Mouse (Mus musculus) E14TG2a.4 (cell line): ENCODE results near the gene Zfp553.

ENCODE experiments used
- H3K27me3 ChIP-seq: 2 replicates; pipeline ENCODE4 v1.6.1; 2014; ENCODE audit warnings: low read length, control low read depth; ENCODE audit not compliant: insufficient read depth
- H3K36me3 ChIP-seq: 2 replicates; pipeline ENCODE4 v1.6.1; 2014; ENCODE audit warnings: low read length, control low read depth; ENCODE audit not compliant: insufficient read depth
- H3K4me1 ChIP-seq: replicated peaks from 2 replicates; pipeline ENCODE4 v1.6.1; 2014; ENCODE audit warnings: low read depth, low read length, control low read depth
- H3K4me3 ChIP-seq: replicated peaks from 2 replicates; pipeline ENCODE4 v1.5.1; 2014; ENCODE audit warnings: mild to moderate bottlenecking, low read length
- H3K9me3 ChIP-seq: 2 replicates; pipeline ENCODE4 v1.6.1; 2014; ENCODE audit warnings: low read length, control low read depth
- CTCF ChIP-seq: conservative IDR thresholded peaks from 2 replicates; pipeline ENCODE4 v1.5.1; 2014; ENCODE audit warnings: low read length
- NANOG ChIP-seq: IDR thresholded peaks from 2 replicates; pipeline ENCODE4 v1.6.1; 2014; ENCODE audit warnings: borderline replicate concordance, low read length, mixed read lengths
- POU5F1 ChIP-seq: IDR thresholded peaks from 2 replicates; pipeline ENCODE4 v1.6.1; 2014; ENCODE audit warnings: low read length, borderline replicate concordance

Zfp553 gene

DNA sequence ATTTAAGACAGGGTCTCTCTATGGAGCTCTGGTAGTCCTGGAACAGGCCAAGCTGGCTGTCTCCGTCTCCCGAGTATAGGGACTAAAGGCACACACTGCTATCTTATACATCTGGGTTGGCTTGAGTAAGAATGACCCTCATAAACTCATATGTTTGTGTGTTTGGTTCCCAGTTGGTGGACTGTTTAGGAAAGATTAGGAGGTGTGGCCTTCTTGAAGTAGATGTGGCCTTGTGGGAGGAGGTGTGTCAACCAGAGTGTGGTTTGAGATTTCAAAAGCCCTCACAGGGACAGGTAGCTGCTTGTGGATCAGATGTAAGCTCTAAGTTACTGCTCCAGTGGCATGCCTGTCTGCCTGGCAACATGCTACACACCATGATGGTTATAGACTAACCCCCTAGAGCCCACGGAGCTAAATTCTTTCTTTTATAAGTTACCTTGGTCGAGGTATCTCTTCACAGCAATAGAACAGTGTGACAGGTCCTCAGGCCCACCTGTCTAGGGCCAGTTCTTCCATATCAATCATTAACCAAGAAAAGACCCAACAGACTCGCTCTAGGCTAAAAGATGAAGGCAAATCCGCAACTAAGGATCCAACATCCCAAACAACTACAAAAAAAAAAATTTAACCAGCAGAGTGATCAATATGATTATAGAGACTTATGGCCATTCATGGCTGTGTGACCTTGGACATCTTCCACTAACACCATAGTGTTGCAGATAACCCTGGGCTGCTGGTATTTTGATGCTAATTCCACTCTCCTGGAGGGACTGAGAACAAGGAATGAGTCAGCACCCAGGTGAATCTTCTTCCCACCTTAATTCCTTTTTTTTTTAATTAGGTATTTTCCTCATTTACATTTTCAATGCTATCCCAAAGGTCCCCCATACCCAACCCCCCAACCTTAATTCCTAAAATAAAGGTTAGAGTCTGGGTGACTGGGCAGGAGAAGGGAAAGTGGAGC lies 9.1 kb upstream of the Zfp553 start:
- TF ChIP-seq CTCF: no peak
- peak; percentile 3; the same call in 1 of the 2 replicates for TF ChIP-seq NANOG
- no peak for TF ChIP-seq POU5F1
- Histone ChIP-seq H3K9me3 (0 out of 2 replicates have a peak, but pooled peaks cover 8% of the 10 kb centered on the region), H3K27me3 (no peaks in the 10 kb centered on the region), H3K4me1 (peaks cover 94% of the 10 kb centered on the region), H3K4me3 (peak overlapping the region; percentile 43), H3K36me3 (peaks cover 17% of the 10 kb centered on the region; the same call in 1 of the 2 replicates)

DNA sequence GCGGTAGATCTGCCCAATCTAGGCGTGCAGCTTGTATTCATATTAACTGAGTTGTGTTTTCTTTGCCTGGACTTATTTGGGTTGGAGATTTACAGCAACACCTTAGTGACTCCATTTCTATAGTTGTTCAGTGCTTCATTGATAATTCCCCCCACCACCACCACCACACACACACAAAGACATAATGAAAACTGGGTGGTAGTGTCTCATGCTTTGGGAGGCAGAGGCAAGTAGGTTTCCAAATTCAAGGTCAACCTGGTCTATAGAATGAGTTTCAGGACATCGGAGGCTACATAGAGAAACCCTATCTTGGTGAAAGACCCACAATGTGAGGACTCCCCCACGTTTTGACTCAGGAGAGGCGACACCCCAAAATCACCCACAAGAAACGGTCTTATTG lies 8.2 kb upstream of the Zfp553 start:
- peaks cover 94% of the 10 kb centered on the region for H3K4me1 ChIP-seq
- TF ChIP-seq POU5F1: no peak
- no peak for TF ChIP-seq CTCF
- TF ChIP-seq NANOG: no peak
- 0 out of 2 replicates have a peak, but pooled peaks cover 8% of the 10 kb centered on the region for H3K9me3 ChIP-seq
- H3K27me3 ChIP-seq: no peaks in the 10 kb centered on the region
- H3K36me3 ChIP-seq: peaks cover 23% of the 10 kb centered on the region
- H3K4me3 ChIP-seq: peak overlapping the region; percentile 28

DNA sequence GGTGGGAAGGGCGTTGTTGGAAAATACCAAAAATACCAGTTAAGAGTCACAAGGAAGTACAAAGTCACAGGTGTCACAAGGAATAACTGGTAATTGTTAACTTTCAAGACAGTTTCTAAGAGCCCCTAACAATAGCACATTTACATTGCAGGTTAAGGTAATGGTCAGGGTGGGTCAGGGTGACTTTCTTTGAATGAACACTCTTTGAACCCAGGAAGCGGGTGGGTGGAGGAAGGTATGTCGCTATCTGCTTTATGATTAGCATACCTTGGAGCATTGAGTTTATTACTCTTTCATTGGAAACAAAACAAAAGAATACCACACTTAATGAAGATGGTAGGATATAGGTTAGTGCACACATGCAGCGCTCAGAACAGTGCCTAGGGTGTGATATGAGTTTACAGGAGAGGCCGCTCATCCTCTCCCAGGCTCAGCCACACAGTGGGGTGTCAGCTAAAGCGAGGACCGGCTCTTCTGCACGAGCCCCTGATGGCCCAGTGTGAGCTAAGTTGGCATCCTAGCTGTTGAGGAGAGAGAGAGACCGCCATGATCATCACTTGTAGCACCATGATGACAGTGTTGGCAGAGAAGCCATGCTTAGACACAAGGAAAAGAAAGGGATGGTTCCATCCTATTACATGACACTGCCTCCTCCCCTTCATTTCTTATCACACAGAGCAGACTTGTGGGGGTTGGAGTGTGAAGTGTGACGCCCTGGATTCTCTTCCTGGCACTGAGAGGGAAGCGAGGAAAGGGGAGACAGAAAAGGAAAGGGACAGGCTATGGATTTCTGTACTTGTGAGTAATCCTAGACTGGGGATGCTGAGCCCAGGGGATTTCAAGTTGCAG lies 7.5 kb upstream of the Zfp553 start:
- Histone ChIP-seq H3K4me3 (peak overlapping the region; percentile 45), H3K36me3 (peaks cover 31% of the 10 kb centered on the region), H3K9me3 (0 out of 2 replicates have a peak, but pooled peaks cover 8% of the 10 kb centered on the region), H3K4me1 (peaks cover 94% of the 10 kb centered on the region), H3K27me3 (no peaks in the 10 kb centered on the region)
- TF ChIP-seq NANOG: peak; percentile 82
- TF ChIP-seq POU5F1: no peak

DNA sequence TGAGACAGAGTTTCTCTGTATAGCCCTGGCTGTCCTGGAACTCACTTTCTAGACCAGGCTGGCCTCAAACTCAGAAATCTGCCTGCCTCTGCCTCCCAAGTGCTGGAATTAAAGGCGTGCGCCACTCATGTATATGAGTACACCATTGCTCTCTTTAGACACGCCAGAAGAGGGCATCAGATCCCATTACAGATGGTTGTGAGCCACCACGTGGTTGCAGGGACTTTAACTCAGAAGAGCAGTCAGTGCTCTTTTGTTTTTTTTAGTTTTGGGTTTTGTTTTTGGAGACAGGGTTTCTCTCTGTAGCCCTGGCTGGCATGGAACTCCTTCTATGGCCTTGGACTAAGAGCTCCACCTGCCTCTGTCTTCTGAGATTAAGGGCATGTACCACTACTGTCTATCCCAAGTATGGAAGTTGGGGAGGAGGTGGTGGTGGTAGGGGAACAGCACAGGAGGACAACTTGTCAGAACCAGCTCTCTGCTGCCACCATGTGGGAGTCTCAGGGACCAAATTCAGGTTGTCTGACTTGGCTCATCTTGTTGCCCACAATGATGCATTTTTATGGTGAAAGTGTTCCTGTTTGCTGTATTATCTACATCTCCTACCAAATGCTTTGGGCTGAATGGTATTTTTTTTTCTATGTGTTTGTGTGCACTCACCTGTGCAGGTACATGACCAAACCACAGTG lies 4.1 kb upstream of the Zfp553 start:
- Histone ChIP-seq H3K9me3 (0 out of 2 replicates have a peak, but pooled peaks cover 3% of the 10 kb centered on the region), H3K36me3 (peaks cover 33% of the 10 kb centered on the region), H3K27me3 (no peaks in the 10 kb centered on the region), H3K4me1 (peaks cover 78% of the 10 kb centered on the region), H3K4me3 (0 out of 2 replicates have a peak overlapping the region, but pooled peaks have one; percentile 95)
- TF ChIP-seq CTCF (peak; percentile 59), NANOG (no peak)

DNA sequence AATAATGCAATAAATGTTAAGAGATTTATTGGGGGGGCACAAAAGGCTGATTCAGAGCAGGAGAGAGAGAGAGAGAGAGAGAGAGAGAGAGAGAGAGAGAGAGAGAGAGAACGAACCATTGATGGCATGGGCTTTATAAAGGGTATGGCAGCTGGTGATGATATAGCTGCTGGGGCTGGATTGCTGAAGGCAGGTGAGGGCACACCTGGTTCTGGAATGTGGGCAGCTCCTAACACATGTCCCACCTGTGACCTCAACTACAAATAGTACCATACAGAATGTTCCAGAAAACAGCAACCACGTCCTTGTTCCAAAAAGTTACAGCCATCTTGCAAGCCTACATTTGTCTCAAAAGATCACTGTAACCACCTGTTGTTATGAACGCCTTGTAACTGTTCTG lies 1.5 kb upstream of the Zfp553 start:
- Histone ChIP-seq H3K4me1 (peaks cover 67% of the 10 kb centered on the region), H3K4me3 (peak overlapping the region; percentile 95), H3K27me3 (no peaks in the 10 kb centered on the region), H3K9me3 (peaks cover 27% of the 10 kb centered on the region), H3K36me3 (peaks cover 55% of the 10 kb centered on the region)
- TF ChIP-seq CTCF (no peak), POU5F1 (no peak), NANOG (no peak)

DNA sequence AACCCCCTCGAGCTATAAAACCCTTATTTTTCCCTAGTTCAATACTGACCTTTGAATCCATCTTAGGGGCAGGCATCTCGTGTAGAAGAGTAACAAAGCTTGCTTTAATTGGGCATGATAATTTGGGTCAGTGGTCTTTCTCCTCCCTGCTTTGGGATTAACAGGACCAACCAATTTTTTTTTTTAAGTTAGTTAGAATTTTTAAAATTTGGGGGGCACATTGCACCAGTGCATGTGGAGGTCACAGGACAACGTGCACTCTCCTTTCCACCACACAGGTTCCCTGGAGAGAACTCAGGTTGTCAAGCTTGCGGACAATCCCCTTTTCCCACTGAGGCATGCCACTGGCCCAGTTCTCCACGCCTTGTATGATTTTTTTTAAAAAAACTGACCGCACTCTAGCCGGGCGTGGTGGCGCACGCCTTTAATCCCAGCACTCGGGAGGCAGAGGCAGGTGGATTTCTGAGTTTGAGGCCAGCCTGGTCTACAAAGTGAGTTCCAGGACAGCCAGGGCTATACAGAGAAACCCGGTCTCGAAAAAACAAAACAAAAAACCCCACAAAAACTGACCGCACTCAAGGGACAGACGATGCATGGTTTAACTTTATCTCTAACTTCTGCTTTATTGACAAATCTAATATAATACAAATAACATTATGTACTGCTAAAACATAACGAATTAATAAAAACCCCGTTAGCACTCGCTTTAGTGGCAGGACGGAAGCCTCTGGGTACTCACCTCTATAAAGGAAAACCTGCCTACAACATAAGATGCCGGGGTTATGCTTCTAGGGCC lies 837 bp upstream of the Zfp553 start:
- peaks cover 58% of the 10 kb centered on the region for H3K36me3 ChIP-seq
- TF ChIP-seq NANOG (no peak), CTCF (no peak)
- no peaks in the 10 kb centered on the region for H3K27me3 ChIP-seq
- peaks cover 33% of the 10 kb centered on the region for H3K9me3 ChIP-seq
- peaks cover 68% of the 10 kb centered on the region for H3K4me1 ChIP-seq
- H3K4me3 ChIP-seq: peak overlapping the region; percentile 95

DNA sequence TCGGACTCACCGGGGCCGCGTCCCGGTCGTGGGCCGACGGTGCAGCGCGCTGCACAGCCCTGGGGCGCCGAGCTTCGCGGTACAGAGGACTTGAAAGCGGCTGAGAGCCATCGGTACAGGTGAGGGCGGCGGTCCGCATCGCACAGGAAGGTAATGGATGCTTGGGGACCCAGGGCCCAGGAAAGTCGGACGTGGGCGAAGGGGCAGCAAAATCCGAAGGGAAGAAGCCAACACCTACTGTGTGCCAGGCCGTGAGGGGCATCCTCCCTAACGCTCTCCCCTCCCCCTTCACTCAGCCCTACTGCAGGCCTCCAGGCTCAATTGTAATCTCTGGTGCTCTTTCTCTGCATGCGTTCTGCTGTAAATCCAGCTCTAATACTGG lies 498 bp downstream of the Zfp553 start:
- no peak for TF ChIP-seq CTCF
- no peak for TF ChIP-seq NANOG
- no peak for TF ChIP-seq POU5F1
- H3K4me1 ChIP-seq: peaks cover 59% of the 10 kb centered on the region
- peak overlapping the region; percentile 95 for H3K4me3 ChIP-seq
- H3K36me3 ChIP-seq: peaks cover 70% of the 10 kb centered on the region
- peaks cover 46% of the 10 kb centered on the region for H3K9me3 ChIP-seq
- H3K27me3 ChIP-seq: no peaks in the 10 kb centered on the region
